Mouse (Mus musculus) C2C12 (cell line): Measurements from ENCODE around the gene 4933427I04Rik. TPM values are rescaled to one million over a fixed set of nuclear protein-coding genes. Genes with fewer than 3 reads are reported as not detected.

ENCODE experiments used
- H3K27me3 ChIP-seq: one replicate; pipeline ENCODE4 v1.6.1; 2011; ENCODE audit not compliant: control insufficient read depth, insufficient read depth, insufficient read length
- H3K36me3 ChIP-seq: one replicate; pipeline ENCODE4 v1.6.1; 2011; ENCODE audit not compliant: control insufficient read depth, insufficient read depth
- H3K4me3 ChIP-seq: one replicate; pipeline ENCODE4 v1.5.1; 2011; ENCODE audit warnings: mild to moderate bottlenecking, control low read depth; ENCODE audit not compliant: poor library complexity, insufficient read depth, severe bottlenecking
- H3K79me2 ChIP-seq: one replicate; pipeline ENCODE4 v1.6.1; 2011; ENCODE audit not compliant: control insufficient read depth, insufficient read depth
- H3K79me3 ChIP-seq: one replicate; pipeline ENCODE4 v1.6.1; 2011; ENCODE audit warnings: low read depth, control low read depth
- H3ac ChIP-seq: one replicate; pipeline ENCODE3; 2011; ENCODE audit warnings: low read depth; ENCODE audit not compliant: control insufficient read depth, insufficient read length
- CEBPB ChIP-seq: IDR thresholded peaks from one replicate; pipeline ENCODE4 v1.6.1; 2011; ENCODE audit warnings: low read depth, mild to moderate bottlenecking, control low read depth, moderate library complexity
- CTCF ChIP-seq: IDR thresholded peaks from one replicate; pipeline ENCODE4 v1.5.1; 2011; ENCODE audit not compliant: control insufficient read depth, insufficient read depth, insufficient read length
- FOSL1 ChIP-seq: IDR thresholded peaks from one replicate; pipeline ENCODE4 v1.8.0; 2011; ENCODE audit warnings: mild to moderate bottlenecking, low read length; ENCODE audit not compliant: poor library complexity, insufficient read depth, severe bottlenecking
- MAX ChIP-seq: IDR thresholded peaks from one replicate; pipeline ENCODE4 v1.6.1; 2011; ENCODE audit warnings: mild to moderate bottlenecking, control low read depth
- MYOD1 ChIP-seq: IDR thresholded peaks from one replicate; pipeline ENCODE4 v1.6.1; 2011; ENCODE audit warnings: low read depth; ENCODE audit not compliant: control insufficient read depth, insufficient read length
- MYOG ChIP-seq: IDR thresholded peaks from one replicate; pipeline ENCODE4 v1.6.1; 2011; ENCODE audit not compliant: control insufficient read depth, insufficient read length; ENCODE audit errors: extremely low read depth
- USF1 ChIP-seq: IDR thresholded peaks from one replicate; pipeline ENCODE4 v1.6.1; 2011; ENCODE audit warnings: low read depth, mild to moderate bottlenecking, control low read depth, moderate library complexity
- polyA plus RNA-seq: library from polyadenylated mRNA; unstranded; fragments of >200 nt; fragmentation: generic; extraction: Trizol; gene quantifications from one replicate; pipeline ENCODE4 v1.2.1, GENCODE M21; 2012; ENCODE audit warnings: missing spikeins

The 4933427I04Rik gene
- polyA plus RNA-seq, 1 experiment: not detected

DNA sequence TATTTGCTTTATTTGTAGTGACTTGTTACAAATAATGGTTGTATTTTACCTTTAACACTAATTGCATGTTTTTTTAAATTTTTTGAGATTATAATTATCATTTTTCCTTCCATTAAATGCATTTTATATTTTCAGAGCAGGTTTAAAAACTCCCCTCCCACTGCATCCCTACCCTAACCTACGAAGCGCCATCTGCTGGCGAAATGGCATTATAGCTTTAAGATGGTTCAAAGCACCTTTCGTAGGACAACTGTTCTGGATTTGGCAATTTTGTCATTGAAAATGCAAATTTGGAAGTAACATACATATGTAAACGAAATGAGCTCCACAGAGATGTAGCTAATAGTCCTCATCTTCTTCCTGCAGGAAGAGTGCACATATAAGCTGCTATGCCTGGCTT is 39.2 kb downstream of the 4933427I04Rik start:
- no peaks in the 10 kb centered on the region for H3K27me3 ChIP-seq
- TF ChIP-seq CEBPB (no peak), FOSL1 (no peak), CTCF (peak; percentile 42)
- H3K4me3 ChIP-seq: no peak overlapping the region
- no peak overlapping the region for H3ac ChIP-seq
- H3K36me3 ChIP-seq: no peaks in the 10 kb centered on the region
- H3K79me3 ChIP-seq: no peaks in the 10 kb centered on the region
- no peaks in the 10 kb centered on the region for H3K79me2 ChIP-seq

DNA sequence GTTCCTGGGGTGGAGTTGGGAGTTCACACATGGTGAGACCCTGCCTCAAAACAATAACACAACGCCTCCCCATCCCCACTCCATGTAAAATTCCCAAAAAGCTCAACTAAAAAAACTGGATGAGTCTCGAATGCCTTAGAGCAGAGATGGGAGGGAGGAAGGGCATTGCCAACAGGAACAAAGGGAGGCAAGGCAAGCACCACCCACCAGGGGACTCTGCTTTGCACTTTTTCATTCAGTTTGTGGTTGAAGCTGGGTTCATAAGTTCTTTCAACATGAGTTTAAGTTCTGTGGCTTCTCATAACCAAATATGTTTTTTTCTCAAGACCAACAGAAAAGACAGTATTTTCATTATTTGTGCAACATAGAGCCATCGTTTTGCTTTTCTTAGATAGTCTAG is 44.0 kb downstream of the 4933427I04Rik start:
- peaks cover 32% of the 10 kb centered on the region for H3K79me2 ChIP-seq

DNA sequence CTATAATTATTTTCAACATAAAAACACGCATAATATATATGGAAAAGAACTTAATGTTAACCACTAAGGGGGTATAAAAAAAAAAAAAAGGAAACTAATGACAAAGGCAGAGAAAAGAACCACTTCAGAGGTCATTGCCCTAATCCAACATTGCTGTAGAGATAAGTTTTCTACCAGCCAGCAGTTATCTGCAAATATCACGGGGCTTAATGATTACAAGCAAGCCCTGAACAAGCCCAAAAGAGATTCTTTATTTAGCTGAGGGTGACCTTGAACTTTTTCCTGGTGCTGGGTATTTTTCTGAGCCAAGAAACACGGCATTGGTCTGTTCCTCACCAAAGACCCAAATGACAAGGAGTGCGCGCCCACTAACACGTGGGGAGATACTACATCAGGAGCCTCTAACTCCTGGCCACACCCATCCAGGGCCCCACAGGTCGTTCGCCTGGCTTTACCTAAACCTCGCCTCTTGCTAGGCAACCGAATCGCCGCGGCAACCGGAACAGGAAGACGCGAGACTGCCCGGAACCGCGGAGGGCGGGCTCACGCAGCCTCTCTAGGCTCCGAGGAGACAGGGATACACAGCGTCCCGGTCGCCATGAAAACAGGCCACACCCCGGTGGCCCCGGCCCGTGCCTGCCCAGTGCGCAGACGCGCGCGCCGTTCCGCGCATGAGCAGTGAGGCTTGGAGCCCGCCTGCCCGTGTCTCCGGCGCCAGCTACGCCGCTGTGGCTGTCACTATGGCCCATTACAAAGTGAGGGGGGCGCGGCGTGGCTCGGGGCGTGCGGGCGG is 45.0 kb downstream of the 4933427I04Rik start, which contains the start of gene Mycbp:
Mycbp (plus strand) TSS at position 500 of the 793 bp plus-strand sequence.
- Histone ChIP-seq H3K27me3 (no peaks in the 10 kb centered on the region), H3ac (peak within 1 kb of the TSS; percentile 77), H3K79me3 (peaks cover 26% of the 10 kb centered on the region), H3K79me2 (peaks cover 43% of the 10 kb centered on the region), H3K4me3 (peak within 1 kb of the TSS; percentile 60), H3K36me3 (peaks cover 12% of the 10 kb centered on the region)
- TF ChIP-seq MAX (no peak), MYOG (no peak), CTCF (no peak), FOSL1 (no peak), CEBPB (no peak), MYOD1 (no peak), USF1 (no peak)

More for the DNA sequence above, 44.0 kb downstream of the 4933427I04Rik start:
- no peak for TF ChIP-seq CEBPB
- TF ChIP-seq FOSL1: no peak
- no peak for TF ChIP-seq CTCF
- TF ChIP-seq MYOG: no peak
- no peak for TF ChIP-seq USF1
- no peak for TF ChIP-seq MYOD1
- TF ChIP-seq MAX: no peak
- Histone ChIP-seq H3K36me3 (peaks cover under 1% of the 10 kb centered on the region), H3ac (no peak overlapping the region), H3K79me3 (peaks cover 19% of the 10 kb centered on the region), H3K27me3 (no peaks in the 10 kb centered on the region), H3K4me3 (no peak overlapping the region)

- no peak for TF ChIP-seq CEBPB
- TF ChIP-seq MAX: no peak
- peak; percentile 42 for TF ChIP-seq MYOD1
- TF ChIP-seq MYOG: no peak
- TF ChIP-seq USF1: no peak
- TF ChIP-seq FOSL1: no peak
- TF ChIP-seq CTCF: no peak
- Histone ChIP-seq H3K79me3 (peaks cover 29% of the 10 kb centered on the region), H3K36me3 (peaks cover 19% of the 10 kb centered on the region), H3K79me2 (peaks cover 49% of the 10 kb centered on the region), H3K27me3 (no peaks in the 10 kb centered on the region), H3K4me3 (peak overlapping the region; percentile 60), H3ac (peak overlapping the region; percentile 67)
These were observed 45.7 kb downstream of the 4933427I04Rik start for GRCm38 (mm10) chr4:123905126-123905668.

- peaks cover 49% of the 10 kb centered on the region for H3K79me3 ChIP-seq
- TF ChIP-seq CTCF: no peak
- no peak for TF ChIP-seq USF1
- TF ChIP-seq FOSL1: no peak
- TF ChIP-seq MYOD1: no peak
- TF ChIP-seq MYOG: no peak
- no peak for TF ChIP-seq MAX
- TF ChIP-seq CEBPB: no peak
- no peak overlapping the region for H3ac ChIP-seq
- H3K27me3 ChIP-seq: no peaks in the 10 kb centered on the region
- peaks cover 96% of the 10 kb centered on the region for H3K79me2 ChIP-seq
- no peak overlapping the region for H3K4me3 ChIP-seq
- H3K36me3 ChIP-seq: peaks cover 62% of the 10 kb centered on the region
These were observed 52.0 kb downstream of the 4933427I04Rik start for GRCm38 (mm10) chr4:123911503-123911902.
